Mouse (Mus musculus): Measurements from ENCODE around the gene Ccdc80. TPM values are rescaled to one million over a fixed set of nuclear protein-coding genes. Genes with fewer than 3 reads are reported as not detected.

Ccdc80 gene
- polyA plus RNA-seq (2012; fragmentation: generic; extraction: Trizol) = 10 to 100 TPM in 1 of 2 experiments, under 1 TPM in 1; 0.18 to 36.3 TPM

DNA sequence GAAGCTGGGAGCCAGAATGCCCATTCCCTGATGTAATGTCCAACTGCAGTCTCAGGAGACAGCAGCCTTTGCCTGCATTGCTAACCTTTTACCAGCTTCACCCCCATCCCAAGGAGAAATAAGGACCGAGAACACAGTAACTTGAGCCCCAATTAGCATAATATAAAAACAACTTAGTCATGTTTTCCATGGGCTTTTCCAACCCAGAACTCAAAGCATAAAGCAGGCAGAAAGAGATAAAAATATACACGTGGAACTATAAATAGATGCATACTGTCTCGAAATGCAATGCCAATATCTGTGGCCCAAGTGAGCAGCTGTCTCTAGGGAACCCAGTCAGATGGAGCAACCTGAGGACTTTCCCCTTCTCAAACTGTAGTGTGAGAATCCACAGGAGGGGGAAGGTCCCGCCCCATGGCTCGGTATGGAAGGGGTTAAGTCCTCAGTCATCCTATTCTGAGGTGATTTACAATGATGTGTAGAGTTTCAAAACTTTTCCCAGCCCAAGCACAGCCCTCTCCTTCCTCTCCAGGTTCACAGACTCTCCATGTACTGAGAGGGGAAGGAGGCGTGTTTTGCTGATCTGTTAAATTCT, at the start of gene Ccdc80:
Gene Ccdc80, plus strand, starts transcription at position 266 of the 595 bp plus-strand sequence.

DNA sequence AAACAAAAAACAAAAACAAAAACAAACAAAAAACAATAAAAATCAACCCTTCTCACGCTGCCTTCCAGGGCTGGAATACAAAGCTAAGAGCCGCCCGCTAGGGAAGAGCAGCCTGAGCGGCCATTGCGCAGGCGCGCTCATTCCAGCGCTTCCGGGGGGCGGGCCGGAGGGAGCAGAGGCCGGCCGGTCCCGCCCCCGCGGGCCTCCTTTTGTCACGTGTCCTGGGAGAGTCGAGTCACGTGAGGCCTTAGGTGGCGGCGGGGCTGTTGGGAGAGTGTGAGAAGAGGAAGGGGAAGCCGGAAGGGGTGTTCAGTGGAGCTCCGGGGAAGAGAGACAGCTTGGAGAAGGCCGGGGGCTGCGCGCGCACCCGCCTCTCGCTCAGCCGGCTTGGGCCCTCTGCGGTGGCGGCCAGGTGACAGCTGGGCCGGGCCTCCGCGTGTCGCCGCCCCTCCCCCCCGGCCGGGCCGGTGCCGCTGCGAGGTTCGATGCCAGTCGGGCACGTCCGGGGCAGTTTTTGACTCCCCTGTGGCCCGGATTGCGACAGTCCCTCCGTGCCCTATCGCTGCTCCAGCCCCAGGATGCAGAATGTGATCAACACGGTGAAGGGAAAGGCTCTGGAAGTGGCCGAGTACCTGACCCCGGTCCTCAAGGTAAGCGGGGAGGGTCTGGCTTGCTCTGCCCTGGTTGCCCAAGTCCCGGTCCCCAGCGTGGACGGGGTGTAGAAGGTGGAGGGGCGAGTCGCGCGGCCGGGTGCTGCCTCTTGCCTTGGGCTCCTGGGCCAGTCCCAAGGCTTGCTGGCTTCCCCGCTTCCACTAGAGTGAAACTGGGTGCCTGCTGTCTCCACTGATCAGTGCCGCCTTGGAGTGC, 65.6 kb downstream of the Ccdc80 start, which contains the start of the genes Slc35a5 and Atg3:
Gene Slc35a5, minus strand, starts transcription at position 185 of the 867 bp plus-strand sequence.
Gene Atg3, plus strand, starts transcription at position 264 of the 867 bp plus-strand sequence.

Other genes starting within 250 kb of the Ccdc80 start
- gene Cd200r2, start 226.3 kb upstream of the Ccdc80 start, polyA plus RNA-seq (2012; fragmentation: generic; extraction: Trizol) = not detected
- gene Cd200r3, start 149.7 kb upstream of the Ccdc80 start, polyA plus RNA-seq (2012; fragmentation: generic; extraction: Trizol) = not detected
- 1 to 10 TPM in 1 of 2 experiments, under 1 TPM in 1; 0.12 to 2.1 TPM for gene Slc35a5, start 65.3 kb downstream of the Ccdc80 start, polyA plus RNA-seq (2012; fragmentation: generic; extraction: Trizol)
- 10 to 100 TPM in 1 of 2 experiments, 1 to 10 TPM in 1; 1.1 to 13.4 TPM for gene Atg3, start 65.4 kb downstream of the Ccdc80 start, polyA plus RNA-seq (2012; fragmentation: generic; extraction: Trizol)
- gene Btla, start 130.9 kb downstream of the Ccdc80 start, polyA plus RNA-seq (2012; fragmentation: generic; extraction: Trizol) = not detected